Mouse (Mus musculus) neural tube, embryonic 11.5 days (tissue): ENCODE measurements around the gene Gpr84. TPM values are rescaled to one million over a fixed set of nuclear protein-coding genes. Genes with fewer than 3 reads are reported as not detected.

ENCODE experiments used
- ATAC-seq: fragments of 200-750 bp; cut with Nextera tagmentation; 2 replicates; pipeline ENCODE4 v1.8.0; 2017; ENCODE audit warnings: moderate number of reproducible peaks, mild to moderate bottlenecking, moderate TSS enrichment, moderate library complexity; ENCODE audit not compliant: insufficient read depth, low FRiP score, low TSS enrichment
- DNase-seq: peaks from one replicate; pipeline ENCODE4 v3.0.0-alpha.2; 2015; ENCODE audit warnings: low spot score
- H3K27ac ChIP-seq: fragments of 300-500 bp; sonication (generic); 2 replicates; pipeline ENCODE4 v1.5.1; 2014; ENCODE audit warnings: low read depth, mild to moderate bottlenecking, low read length
- H3K27me3 ChIP-seq: fragments of 300-500 bp; sonication (generic); 2 replicates; pipeline ENCODE4 v1.6.1; 2014; ENCODE audit warnings: mild to moderate bottlenecking, low read length, mixed read lengths; ENCODE audit not compliant: control insufficient read depth, insufficient read depth
- H3K36me3 ChIP-seq: fragments of 300-500 bp; sonication (generic); 2 replicates; pipeline ENCODE4 v1.6.1; 2014; ENCODE audit warnings: mild to moderate bottlenecking, low read length, moderate library complexity, mixed read lengths; ENCODE audit not compliant: control insufficient read depth, insufficient read depth
- H3K4me1 ChIP-seq: fragments of 300-500 bp; sonication (generic); 2 replicates; pipeline ENCODE4 v1.6.1; 2014; ENCODE audit warnings: low read length, mixed read lengths; ENCODE audit not compliant: control insufficient read depth, insufficient read depth
- H3K4me2 ChIP-seq: fragments of 300-500 bp; sonication (generic); 2 replicates; pipeline ENCODE4 v1.6.1; 2014; ENCODE audit warnings: low read depth, mild to moderate bottlenecking, moderate library complexity
- H3K4me3 ChIP-seq: fragments of 300-500 bp; sonication (generic); 2 replicates; pipeline ENCODE4 v1.5.1; 2014; ENCODE audit warnings: low read depth, low read length
- H3K9ac ChIP-seq: fragments of 300-500 bp; sonication (generic); 2 replicates; pipeline ENCODE4 v1.6.1; 2014; ENCODE audit warnings: mild to moderate bottlenecking, low read length
- H3K9me3 ChIP-seq: fragments of 300-500 bp; sonication (generic); 2 replicates; pipeline ENCODE4 v1.6.1; 2016; ENCODE audit warnings: low read length; ENCODE audit not compliant: control insufficient read depth
- WGBS: fragments of 180-500 bp; shearing (Covaris S2); extraction: QIAGEN DNeasy Blood & Tissue Kit; methylation state at CpG from one replicate; pipeline ENCODE4 v1.1.7; 2014; 5-methylcytosine and 5-hydroxymethylcytosine counted together
- polyA plus RNA-seq: library from polyadenylated mRNA; unstranded; fragments of >200 nt; fragmentation: Nextera tagmentation; extraction: Ambion mirVana; gene quantifications from 2 replicates; pipeline ENCODE4 v1.2.1, GENCODE M21; 2014

Gene Gpr84
- polyA plus RNA-seq, 1 experiment from 2014 or later = 0.34 TPM

- DNase-seq = no peak
- H3K4me3 ChIP-seq = no peak overlapping the region
Observed at GRCm38 (mm10) chr15:103353511-103354256, 43.3 kb upstream of the Gpr84 start.

GRCm38 (mm10) chr15:103352856-103353255, 42.4 kb upstream of the Gpr84 start:
- WGBS = 48% methylated on average over 4 of the region's 4 CpGs
- H3K9me3 ChIP-seq = no peaks in the 10 kb centered on the region
- H3K36me3 ChIP-seq = peaks cover 7% of the 10 kb centered on the region
- no peak overlapping the region for H3K9ac ChIP-seq
- no peak overlapping the region for H3K4me2 ChIP-seq
- H3K4me3 ChIP-seq = no peak overlapping the region
- DNase-seq (peak; percentile 63), ATAC-seq (peak; percentile 33; the same call in 1 of the 2 replicates)
- H3K27ac ChIP-seq = no peak overlapping the region
- H3K4me1 ChIP-seq = no peaks in the 10 kb centered on the region
- no peaks in the 10 kb centered on the region for H3K27me3 ChIP-seq

More at GRCm38 (mm10) chr15:103353511-103354256, 43.3 kb upstream of the Gpr84 start:
- no peak for ATAC-seq
- Histone ChIP-seq H3K4me1 (peaks cover 3% of the 10 kb centered on the region; the same call in 1 of the 2 replicates), H3K9me3 (no peaks in the 10 kb centered on the region), H3K36me3 (peaks cover 7% of the 10 kb centered on the region; the same call in 1 of the 2 replicates), H3K27me3 (no peaks in the 10 kb centered on the region), H3K27ac (no peak overlapping the region), H3K4me2 (no peak overlapping the region), H3K9ac (no peak overlapping the region)
- 91% methylated on average over 11 of the region's 11 CpGs for WGBS

- no peak overlapping the region for H3K9ac ChIP-seq
- H3K36me3 ChIP-seq = peaks cover 9% of the 10 kb centered on the region
- H3K4me2 ChIP-seq = no peak overlapping the region
- ATAC-seq (no peak), DNase-seq (peak; percentile 63)
- no peak overlapping the region for H3K27ac ChIP-seq
- H3K9me3 ChIP-seq = no peaks in the 10 kb centered on the region
- no peak overlapping the region for H3K4me3 ChIP-seq
- 13% methylated on average over 2 of the region's 2 CpGs for WGBS
- H3K4me1 ChIP-seq = no peaks in the 10 kb centered on the region
- H3K27me3 ChIP-seq = no peaks in the 10 kb centered on the region
Observed at GRCm38 (mm10) chr15:103347275-103347684, 36.9 kb upstream of the Gpr84 start.

GRCm38 (mm10) chr15:103345789-103346188, 35.4 kb upstream of the Gpr84 start:
- H3K36me3 ChIP-seq = peaks cover 6% of the 10 kb centered on the region
- DNase-seq (no peak), ATAC-seq (no peak)
- H3K9ac ChIP-seq = no peak overlapping the region
- WGBS = 95% methylated on average over 6 of the region's 6 CpGs
- H3K4me2 ChIP-seq = no peak overlapping the region
- peaks cover 1% of the 10 kb centered on the region; the same call in 1 of the 2 replicates for H3K4me1 ChIP-seq
- H3K4me3 ChIP-seq = no peak overlapping the region
- H3K27me3 ChIP-seq = peaks cover 4% of the 10 kb centered on the region; the same call in 1 of the 2 replicates
- no peaks in the 10 kb centered on the region for H3K9me3 ChIP-seq
- no peak overlapping the region for H3K27ac ChIP-seq

- H3K9ac ChIP-seq = no peak overlapping the region
- no peak overlapping the region for H3K27ac ChIP-seq
- H3K9me3 ChIP-seq = no peaks in the 10 kb centered on the region
- no peak overlapping the region for H3K4me3 ChIP-seq
- ATAC-seq (no peak), DNase-seq (no peak)
- peaks cover 6% of the 10 kb centered on the region for H3K36me3 ChIP-seq
- H3K27me3 ChIP-seq = peaks cover 18% of the 10 kb centered on the region
- H3K4me1 ChIP-seq = peaks cover 18% of the 10 kb centered on the region
- H3K4me2 ChIP-seq = no peak overlapping the region
Observed at GRCm38 (mm10) chr15:103343556-103343955, 33.1 kb upstream of the Gpr84 start.

- ATAC-seq = no peak
- Histone ChIP-seq H3K4me3 (no peak overlapping the region), H3K9ac (no peak overlapping the region), H3K9me3 (no peaks in the 10 kb centered on the region), H3K27me3 (peaks cover 20% of the 10 kb centered on the region), H3K4me1 (peaks cover 18% of the 10 kb centered on the region), H3K36me3 (peaks cover 6% of the 10 kb centered on the region), H3K27ac (no peak overlapping the region), H3K4me2 (no peak overlapping the region)
- DNase-seq = no peak
- 69% methylated on average over 2 of the region's 3 CpGs for WGBS
Observed at GRCm38 (mm10) chr15:103343008-103343407, 32.6 kb upstream of the Gpr84 start.

GRCm38 (mm10) chr15:103342415-103342814, 32.0 kb upstream of the Gpr84 start:
- Histone ChIP-seq H3K27me3 (peaks cover 20% of the 10 kb centered on the region), H3K9ac (no peak overlapping the region), H3K36me3 (peaks cover 6% of the 10 kb centered on the region), H3K4me1 (peaks cover 18% of the 10 kb centered on the region), H3K9me3 (no peaks in the 10 kb centered on the region), H3K4me2 (no peak overlapping the region; the same call in 1 of the 2 replicates), H3K27ac (no peak overlapping the region), H3K4me3 (no peak overlapping the region)
- ATAC-seq (no peak), DNase-seq (peak; percentile 81)
- WGBS = 13% methylated on average over 4 of the region's 4 CpGs

- Histone ChIP-seq H3K9ac (no peak overlapping the region), H3K36me3 (peaks cover 6% of the 10 kb centered on the region), H3K27ac (no peak overlapping the region), H3K27me3 (peaks cover 20% of the 10 kb centered on the region), H3K9me3 (no peaks in the 10 kb centered on the region), H3K4me1 (peaks cover 18% of the 10 kb centered on the region), H3K4me2 (no peak overlapping the region), H3K4me3 (no peak overlapping the region)
- WGBS = 36% methylated on average over 8 of the region's 8 CpGs
- ATAC-seq (no peak), DNase-seq (no peak)
Observed at GRCm38 (mm10) chr15:103341547-103341946, 31.1 kb upstream of the Gpr84 start.

- DNase-seq (no peak), ATAC-seq (no peak)
- Histone ChIP-seq H3K36me3 (peaks cover 3% of the 10 kb centered on the region), H3K4me2 (peak overlapping the region; percentile 94), H3K4me3 (peak overlapping the region; percentile 53; the same call in 1 of the 2 replicates), H3K4me1 (peaks cover 18% of the 10 kb centered on the region), H3K27ac (no peak overlapping the region), H3K9ac (peak overlapping the region; percentile 6; the same call in 1 of the 2 replicates), H3K9me3 (no peaks in the 10 kb centered on the region), H3K27me3 (peaks cover 20% of the 10 kb centered on the region)
- 13% methylated on average over 4 of the region's 4 CpGs for WGBS
Observed at GRCm38 (mm10) chr15:103340786-103341185, 30.4 kb upstream of the Gpr84 start.
